Mouse (Mus musculus): Measurements from ENCODE around the gene Defb7.

GRCm38 (mm10) chr8:19500524-19500923 is 5.6 kb downstream of the Defb7 start:
- no peak for TF ChIP-seq CTCF (IDR thresholded peaks at IDR 0.05; ENCODE audit: control insufficient read depth, insufficient read depth, low read length)
- TF ChIP-seq POLR2A (IDR thresholded peaks at IDR 0.05; ENCODE audit: borderline replicate concordance, control insufficient read depth, low read depth, low read length), result no peak
